Mouse (Mus musculus) cortical plate, adult 2 months (tissue): ENCODE measurements at regions not wholly inside any gene's neighbourhood (a gene's known extent, or its start where the extent isn't known, plus 50 kb on each side); places are given as distances from the start of the nearest gene placed in this dataset.

ENCODE experiments used
- CTCF ChIP-seq: fragments of 200-500 bp; IDR thresholded peaks from 2 replicates; pipeline ENCODE4 v1.5.1; 2011; ENCODE audit warnings: mild to moderate bottlenecking, control low read depth, low read length; ENCODE audit not compliant: insufficient read depth; ENCODE audit errors: extremely low read depth
- POLR2A ChIP-seq: fragments of 200-500 bp; IDR thresholded peaks from 2 replicates; pipeline ENCODE4 v1.6.1; 2011; ENCODE audit warnings: mild to moderate bottlenecking, low read length, control low read depth; ENCODE audit not compliant: insufficient read depth; ENCODE audit errors: extremely low read depth

GRCm38 (mm10) chr6:37711766-37712165 lies 158.8 kb upstream of the Trim24 start:
- no peak for TF ChIP-seq CTCF
- no peak for TF ChIP-seq POLR2A
